Mouse (Mus musculus): ENCODE measurements at regions not wholly inside any gene's neighbourhood (a gene's known extent, or its start where the extent isn't known, plus 50 kb on each side); places are given as distances from the start of the nearest gene placed in this dataset.

DNA sequence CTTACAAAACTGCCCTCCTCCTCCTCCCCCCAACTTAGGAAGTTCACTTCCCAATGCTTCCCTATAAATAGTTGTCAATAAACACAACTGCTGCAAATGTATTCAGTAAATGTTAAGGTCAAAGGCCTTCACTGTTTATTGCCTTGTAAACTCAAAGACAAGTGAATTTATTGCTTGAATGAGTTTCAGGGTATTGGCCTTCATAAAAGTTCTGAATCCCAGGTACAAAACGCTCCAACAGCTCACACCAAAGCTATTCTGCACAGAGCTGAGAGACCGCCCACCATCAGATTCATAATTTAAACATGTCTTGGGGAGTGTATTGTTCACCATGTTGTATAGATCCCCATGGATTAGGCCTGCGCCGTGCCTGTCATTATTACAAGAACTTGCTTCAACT lies 53.9 kb upstream of the Cdkn3 start:
- DNase-seq (ENCODE audit: low read depth, low spot score): no peak

DNA sequence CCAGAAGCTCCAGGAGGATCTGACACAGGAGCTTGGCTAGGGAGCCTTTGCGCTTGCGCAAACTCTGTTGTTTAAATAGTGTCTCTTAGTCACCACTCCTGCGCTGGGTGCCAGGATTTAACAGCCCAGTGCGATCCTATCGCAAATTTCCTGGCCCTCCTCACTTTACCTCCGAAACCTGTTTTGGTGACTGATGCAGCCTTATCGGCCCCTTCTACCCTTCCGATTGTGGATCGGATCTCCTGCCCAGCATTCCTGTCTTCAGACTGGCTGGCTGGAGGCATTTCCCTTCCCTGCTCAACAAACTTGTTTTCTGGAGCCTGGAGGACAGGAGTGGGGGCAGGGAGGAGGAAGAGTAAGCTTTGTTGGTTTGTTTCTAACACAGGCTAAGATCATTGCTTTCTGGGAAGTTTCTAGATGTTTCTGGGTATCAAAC lies 56.0 kb upstream of the Cdkn3 start:
- DNase-seq (ENCODE audit: low read depth, low spot score): no peak

DNA sequence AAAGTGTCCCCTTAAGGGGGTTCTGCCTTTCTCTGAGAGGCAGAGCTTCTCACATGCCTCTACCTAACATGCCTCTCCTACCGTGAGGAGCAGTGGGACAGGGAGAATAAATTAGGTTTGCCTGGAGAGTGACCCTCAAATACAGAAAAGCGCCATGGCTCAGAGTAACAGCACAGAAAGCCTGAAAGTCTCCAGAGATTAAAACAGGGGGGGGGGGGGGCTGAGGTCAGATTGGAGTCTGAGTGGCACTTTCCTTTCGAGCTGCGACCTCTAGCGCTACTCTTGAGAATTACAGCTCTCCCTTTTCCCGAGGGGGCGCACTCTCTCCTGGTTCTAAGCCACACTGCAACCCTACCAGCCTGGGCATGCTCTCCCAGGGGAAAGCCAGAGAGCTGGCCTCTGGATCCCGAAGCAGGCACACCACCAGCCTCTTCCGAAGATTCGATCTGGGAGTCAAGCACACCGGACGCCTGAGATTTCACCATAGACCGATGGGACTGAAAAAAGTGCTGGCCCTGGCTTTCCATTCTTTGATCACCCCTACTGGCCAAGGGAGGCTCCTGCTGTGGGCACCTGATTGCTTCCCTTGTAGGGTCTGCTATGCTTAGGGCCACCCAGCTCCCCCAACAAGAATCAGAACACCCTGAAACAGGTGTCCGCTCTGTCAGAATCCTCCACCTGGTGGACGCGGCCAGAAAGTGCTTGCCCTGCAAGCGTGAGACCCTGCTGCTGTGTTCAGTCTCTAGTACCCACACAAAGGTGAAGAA lies 57.5 kb upstream of the Cdkn3 start:
- DNase-seq (ENCODE audit: low read depth, low spot score): peak; percentile 71

DNA sequence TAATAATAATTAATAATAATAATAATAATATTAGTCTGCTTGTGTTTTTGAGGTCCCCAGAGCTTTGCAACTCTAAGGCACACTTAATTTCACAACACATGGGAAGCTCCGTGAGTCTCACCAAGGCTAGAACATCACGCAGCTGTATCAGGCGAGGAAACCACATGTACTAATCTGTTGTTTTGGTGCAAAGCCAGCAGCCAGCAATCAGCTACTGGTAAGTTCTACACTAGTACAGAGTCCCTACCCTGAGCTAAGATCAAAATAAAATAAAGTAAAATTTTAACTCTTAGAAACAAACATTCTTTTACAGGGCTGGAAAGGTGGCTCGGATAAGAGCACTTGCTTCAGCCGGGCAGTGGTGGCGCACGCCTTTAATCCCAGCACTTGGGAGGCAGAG lies 67.8 kb upstream of the Cdkn3 start:
- DNase-seq (ENCODE audit: low read depth, low spot score): no peak

DNA sequence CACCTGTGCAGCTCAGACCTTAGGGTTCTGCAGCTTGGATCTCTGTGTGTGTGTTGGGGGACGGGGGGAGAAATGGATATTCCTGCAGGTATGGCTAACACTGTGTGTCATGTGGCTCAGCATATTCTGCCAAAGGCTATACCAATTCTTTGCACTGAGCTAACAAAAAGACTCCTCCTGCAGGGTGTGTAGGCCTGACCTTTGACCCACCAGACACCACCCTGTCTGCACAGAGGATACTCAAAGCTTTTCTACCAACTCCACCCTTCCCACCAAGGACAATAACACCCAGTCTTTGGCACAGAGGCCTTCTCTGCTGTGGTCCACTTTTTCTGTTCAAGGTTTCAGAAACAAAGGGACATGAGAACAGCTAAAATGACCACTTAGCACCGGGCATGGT lies 68.3 kb upstream of the Cdkn3 start:
- DNase-seq (ENCODE audit: low read depth, low spot score): no peak

DNA sequence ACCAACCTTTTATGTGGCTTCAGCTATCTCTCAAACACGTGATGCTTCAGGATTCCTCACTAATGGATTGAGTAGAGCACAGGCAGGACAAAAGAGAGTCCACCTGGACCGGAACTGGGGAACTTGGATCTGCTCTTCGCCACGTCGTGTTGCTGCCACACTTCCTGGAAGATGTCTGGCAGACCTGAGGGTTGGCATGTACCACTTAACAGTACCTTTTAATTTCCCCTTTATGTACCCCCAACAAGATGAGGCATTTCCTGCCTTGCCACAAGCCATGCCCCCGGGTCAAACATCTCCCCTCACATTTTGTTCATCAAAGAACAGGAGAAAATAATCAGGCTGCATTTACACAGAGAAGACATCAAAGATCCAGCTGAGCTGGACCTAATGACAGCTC lies 77.6 kb upstream of the Cdkn3 start:
- DNase-seq (ENCODE audit: low read depth, low spot score): no peak

DNA sequence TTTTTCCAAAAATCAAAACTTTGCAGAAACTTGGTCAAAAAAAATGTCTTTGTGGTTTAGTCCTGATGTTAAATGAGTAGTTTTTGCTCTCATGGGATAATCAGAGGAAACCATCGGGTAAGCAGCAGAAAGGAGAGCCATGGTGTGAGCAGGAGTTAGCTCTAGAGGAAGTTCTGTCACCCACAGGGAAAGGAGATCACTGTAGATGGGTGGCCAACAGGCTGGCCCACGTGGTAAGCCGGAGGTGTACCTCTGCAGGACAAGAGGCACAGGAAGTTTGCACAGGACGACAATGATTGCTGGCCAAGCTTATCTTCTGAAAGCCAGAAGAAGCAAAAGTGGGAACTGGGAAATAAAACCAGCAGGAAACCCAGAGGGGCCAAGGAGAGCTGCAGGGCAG lies 81.4 kb upstream of the Cdkn3 start:
- DNase-seq (ENCODE audit: low read depth, low spot score): no peak

DNA sequence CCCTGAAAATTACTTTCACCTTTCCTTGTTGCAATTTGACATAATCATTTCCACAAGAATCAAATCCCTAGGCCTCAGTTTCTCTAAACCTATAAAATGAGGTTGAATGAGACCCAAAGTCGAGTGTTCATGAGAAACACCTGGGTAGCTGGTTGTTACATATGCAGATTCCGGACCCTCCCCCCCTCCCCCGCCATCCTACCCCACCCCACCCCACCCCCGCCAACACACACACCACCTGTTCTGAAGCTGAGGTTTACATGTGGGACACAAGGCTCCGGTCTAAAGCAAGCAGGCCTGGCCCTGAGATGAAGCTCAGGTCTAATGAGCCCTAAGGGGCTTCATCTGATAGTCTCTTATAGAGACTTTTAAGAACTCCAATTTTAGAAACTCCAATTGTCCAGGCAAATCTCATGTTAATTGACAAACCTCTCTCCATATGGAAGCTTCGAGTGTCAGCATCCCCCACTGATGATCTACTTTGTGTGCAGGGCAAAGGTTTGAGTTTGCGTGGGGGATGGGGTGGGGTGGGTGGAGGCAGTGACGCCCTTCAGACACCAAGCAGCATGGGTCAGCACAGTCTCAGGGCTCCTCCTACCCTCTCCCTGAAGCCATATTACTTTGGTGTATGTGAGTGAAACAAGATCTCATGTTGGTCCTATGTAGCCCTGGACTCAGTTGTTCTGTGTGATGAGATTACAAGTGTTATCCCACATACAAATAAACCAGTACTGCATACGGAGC lies 88.7 kb upstream of the Cdkn3 start:
- DNase-seq (ENCODE audit: low read depth, low spot score): no peak

DNA sequence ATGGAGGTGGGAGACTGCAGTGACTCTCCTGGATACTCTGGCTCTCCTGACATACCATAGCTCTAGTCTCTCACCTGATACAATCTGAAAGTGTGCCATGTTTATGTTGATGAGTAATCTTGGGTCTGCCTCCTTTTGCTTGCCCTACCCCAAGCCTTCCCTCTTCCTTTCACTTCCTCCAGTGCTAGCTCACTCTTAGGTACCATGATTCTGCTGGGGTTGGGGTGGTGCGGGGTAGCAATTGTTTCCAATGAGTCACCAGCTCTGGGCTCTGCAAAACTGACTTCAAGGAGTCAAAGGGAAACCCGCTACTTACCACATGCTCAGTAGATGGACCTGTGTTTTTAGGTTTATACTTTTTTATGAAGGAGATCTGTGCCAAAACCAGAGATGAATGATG lies 89.3 kb upstream of the Cdkn3 start:
- no peak for DNase-seq (ENCODE audit: low read depth, low spot score)

DNA sequence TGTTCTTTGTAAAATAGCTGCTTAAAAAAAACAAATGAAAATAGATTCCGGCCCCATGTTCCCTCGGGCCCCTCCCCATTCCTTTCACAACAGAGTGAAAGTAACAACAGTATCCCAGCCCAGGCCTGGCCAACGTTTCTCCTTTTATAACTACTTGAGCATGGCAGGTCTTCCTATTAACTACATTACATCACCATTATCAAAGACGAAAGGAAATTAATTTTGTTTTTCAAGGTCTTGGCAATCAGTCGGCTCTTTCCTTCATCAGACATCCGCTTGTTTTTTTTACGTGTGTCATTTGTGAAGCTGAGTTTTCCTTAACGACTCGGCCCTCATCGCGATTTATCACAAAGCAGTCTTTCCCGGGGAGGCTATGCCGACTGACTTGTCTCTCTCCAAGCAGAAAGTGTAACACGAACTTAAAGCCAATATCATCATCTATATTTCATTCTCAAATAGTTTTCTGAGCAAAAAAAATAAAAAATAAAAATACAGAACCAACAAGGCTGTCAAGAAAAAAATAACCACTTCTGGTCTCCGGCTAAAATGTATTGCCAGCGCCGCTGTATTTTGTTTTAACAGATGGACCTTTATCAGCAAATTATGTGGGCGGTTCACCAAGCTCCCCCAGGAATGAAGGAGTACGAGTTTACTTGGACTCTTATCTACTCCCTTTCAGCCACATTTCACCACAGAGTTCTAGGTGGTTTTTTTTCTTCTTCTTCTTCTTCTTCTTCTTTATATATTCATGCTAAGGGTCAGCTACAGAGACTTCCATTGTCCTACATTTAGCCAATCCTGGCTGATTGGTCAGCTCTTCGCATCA lies 89.9 kb upstream of the Cdkn3 start:
- no peak for DNase-seq (ENCODE audit: low read depth, low spot score)

DNA sequence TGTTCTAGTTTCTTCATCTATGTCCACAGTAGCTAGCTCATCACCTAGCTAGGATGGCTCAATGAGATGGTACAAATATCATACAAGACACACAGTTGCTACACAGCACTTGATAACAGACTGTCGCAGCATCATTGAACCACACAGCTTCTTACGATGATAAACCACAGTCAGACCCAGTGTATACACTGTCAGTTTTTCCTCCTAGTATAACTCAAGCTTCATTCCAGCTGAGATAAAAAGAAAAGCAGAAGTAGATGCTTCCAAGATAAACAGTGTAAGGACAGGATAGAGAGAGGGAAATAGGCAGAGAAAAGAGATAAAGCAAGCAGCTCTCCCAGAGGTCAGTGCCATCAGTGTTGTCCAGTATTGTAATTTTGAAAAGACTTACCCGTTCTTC lies 92.1 kb upstream of the Cdkn3 start:
- DNase-seq (ENCODE audit: low read depth, low spot score): no peak

DNA sequence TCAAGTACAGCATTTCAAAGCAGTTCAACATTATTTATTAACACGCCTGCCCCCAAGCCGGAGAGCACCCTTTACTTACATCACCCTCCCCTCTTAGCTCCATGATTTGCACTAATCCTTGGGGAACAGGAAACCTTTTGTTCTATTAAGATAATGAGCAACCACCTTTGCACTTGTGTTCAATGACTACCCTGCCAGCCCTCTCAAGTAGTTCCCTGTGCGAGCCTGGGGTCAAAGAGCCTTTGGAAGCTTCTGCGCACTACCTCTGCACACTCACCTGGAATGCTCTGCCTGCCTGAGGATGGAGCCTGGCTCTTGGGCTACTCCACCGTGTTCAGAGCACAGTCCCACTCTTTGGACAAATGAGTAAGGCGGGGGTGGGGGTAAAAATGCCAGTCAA lies 96.0 kb upstream of the Cdkn3 start:
- DNase-seq (ENCODE audit: low read depth, low spot score): no peak

DNA sequence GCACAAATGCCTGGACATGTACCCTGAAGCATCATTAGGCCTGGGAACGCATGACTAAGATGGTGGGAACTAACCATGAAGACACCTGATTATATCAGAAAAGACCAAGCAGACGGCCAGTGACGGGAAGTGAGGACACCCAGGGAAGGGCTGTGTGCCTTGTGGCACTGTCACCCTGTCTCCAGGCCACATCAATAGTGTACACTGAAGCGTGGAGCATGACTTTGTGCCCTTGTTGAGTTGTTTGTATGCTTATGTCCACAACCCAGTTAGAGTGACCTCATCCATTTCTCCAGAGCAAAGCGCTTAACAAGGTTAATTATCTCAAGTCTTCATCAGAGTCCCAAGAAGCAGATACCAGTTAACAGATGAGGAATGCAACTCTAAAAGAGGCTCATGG lies 96.8 kb upstream of the Cdkn3 start:
- no peak for DNase-seq (ENCODE audit: low read depth, low spot score)

DNA sequence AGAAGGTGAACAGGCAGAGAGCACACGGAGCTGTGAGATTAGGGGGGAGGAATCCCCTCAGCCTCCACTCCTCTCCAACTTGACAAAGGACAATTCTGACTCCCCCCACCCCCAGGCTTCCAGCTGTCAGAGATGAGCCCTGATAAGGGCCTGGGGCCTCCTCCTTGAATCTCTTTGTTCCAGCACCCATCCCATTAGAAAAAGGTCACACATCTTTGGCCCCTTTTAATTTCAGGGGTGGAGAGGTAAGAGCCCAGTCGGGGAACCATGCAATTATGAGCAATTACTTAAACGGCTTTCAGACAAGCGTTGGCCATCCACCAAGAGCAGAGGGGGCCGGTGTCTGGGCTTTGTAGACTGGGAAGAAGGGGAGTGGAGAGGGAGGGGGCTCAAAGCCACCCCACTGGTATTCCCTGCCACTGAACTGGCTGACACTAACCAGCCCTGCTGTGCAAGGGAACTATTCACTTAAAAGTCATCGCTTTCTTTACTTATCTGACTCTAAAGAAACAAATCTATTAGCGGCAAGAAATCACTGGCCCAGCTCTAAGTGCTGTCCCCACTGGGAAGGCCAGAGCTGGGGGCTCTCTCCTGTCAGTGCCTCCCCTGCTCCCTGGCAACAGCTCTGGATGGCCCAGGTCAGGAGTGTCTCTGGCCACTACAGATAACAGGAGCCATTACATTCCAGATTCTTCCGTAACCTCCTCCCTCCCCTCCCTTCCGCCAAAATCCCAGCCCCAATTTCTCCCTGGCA lies 98.4 kb upstream of the Cdkn3 start:
- no peak for DNase-seq (ENCODE audit: low read depth, low spot score)

DNA sequence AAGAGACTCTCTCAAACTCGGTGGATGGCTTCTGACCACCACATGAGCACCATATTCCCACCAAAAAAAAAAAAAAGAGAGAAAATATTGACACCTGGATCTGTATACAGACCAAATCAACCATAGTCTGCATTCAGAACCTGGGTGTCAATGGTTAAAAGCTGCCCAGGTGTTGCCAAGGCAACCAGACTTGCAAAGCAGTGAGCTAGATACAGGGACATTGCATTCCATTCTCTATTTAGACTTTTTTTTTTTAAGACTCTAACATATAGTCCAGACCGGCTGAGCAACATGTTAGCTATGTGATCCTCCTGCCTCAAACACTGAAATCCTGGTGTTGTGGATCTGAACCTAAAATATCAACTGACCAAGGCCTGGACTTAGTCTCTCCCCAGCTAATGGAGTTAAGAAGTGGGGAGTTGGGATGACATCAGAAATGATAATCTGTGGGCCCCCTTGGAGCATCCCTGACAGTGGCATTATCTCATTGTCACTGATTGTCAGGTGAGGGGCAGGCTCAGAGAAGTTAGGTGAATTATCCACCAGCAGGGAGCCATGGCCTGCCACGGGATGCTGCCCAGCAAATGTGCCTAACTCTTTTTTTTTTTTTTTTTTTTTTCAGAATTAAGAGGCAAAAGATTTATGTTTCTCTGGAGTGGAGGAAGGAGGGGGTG lies 99.1 kb upstream of the Cdkn3 start:
- no peak for DNase-seq (ENCODE audit: low read depth, low spot score)

DNA sequence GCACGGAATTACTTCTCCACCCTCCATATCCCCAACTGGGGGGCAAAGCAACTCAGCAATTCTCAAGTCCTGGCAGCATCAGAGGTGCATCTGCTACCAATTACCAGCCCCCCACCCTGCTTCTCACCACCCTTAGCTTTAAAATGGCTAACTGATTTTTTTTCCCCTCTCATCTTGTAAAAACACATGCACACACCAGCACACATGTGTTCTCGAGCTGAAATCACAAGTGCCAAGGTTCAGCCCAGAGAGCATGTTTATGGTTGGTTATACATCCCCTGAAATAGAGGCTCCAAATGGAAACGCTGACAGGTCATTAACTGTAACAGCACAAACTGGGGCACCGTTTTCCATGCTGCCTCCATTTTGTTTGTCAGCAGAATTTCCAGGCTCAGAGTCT lies 101.0 kb upstream of the Cdkn3 start:
- DNase-seq (ENCODE audit: low read depth, low spot score): no peak

DNA sequence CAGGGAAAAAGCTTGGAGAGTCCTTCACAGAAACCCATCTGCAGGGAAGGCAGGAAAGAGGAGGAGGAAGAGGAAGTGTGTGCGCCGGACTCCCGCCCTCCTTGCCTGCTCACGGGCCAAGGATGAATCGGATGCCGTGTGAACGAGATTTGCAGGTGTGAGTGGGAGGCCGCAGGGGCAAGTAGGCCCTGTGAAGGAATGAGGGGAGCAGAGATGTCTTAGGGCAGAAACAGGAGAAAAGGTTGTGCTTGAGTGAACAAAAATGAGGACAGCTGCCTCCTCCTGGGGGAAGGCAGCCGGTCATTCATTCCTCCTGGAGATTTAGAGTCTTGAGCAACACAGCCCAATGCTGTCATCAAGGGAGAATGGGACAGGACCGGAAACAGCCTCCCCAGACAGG lies 104.1 kb upstream of the Cdkn3 start:
- DNase-seq (ENCODE audit: low read depth, low spot score): no peak

DNA sequence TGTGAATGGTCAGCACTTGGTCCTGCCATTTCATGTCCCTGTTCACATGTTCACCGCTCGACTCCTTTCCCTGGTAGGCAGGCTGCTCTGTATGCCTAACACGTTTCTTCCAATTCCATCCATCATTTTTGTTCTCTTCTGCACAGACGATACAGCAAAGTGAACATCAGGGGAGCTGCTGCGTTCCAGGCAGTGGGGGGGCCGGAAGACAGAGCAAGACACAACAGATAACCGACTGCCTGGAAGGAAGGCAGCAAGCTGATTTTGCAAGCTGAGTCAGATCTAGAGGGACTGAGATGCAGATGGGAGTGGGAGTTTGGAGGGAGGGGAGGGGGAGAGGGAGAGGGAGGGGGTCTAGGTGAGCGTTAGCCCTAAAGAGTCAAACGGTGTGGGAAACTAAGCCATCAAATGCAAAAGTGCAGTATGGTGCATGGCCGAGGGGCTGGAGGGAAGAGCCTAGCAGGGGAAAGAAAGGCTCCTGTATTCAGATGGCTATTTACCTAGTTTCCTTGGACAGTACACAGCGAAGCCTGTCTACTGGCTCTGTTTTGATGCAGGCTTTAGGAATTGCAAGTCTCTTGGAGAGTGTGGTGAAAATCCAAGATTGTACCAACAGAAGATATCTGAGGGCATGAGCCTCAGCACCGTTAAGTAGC lies 112.9 kb upstream of the Cdkn3 start:
- no peak for DNase-seq (ENCODE audit: low read depth, low spot score)

DNA sequence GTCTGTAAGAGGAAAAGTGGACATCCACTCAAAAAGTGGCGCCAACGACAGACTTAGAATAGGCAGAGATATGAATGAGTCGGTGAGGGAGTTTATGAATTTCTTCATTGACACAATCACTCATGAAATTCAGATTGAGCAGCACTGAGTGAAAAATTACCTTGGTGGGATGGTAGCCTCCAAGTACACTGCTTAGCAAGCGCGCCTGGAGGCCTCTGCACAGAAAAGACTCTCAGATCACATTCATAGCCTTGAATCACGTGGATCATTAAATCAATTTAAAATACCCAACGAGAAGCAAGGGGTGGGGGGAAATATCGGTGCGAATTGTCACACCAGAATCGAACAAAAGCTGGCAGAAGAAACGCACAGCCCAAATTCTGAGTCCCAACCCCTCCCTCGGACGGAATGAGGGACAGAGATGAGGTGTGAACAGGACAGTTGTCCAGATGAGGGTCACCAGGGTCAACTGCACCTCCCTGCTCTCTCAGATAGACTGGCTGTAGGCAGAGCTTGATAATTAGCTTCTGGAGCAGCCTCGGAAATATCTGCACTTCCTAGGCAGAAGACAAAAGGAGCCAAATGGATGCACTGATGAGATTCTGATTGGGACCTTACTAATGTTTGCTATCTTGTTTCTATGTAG lies 113.5 kb upstream of the Cdkn3 start:
- DNase-seq (ENCODE audit: low read depth, low spot score): no peak

Data from ZHBTc4 (cell line).